Mouse (Mus musculus) erythroblast, embryonic 14.5 days (primary cell): ENCODE data around the gene Igsf11.

Experiments used
- GATA1 ChIP-seq: IDR thresholded peaks from 2 replicates; pipeline ENCODE4 v1.6.1; 2012; ENCODE audit warnings: low read length, inconsistent platforms, mixed read lengths
- TAL1 ChIP-seq: IDR thresholded peaks from 3 replicates; pipeline ENCODE4 v1.6.1; 2012; ENCODE audit warnings: low read length, inconsistent platforms, mixed read lengths

GRCm38 (mm10) chr16:38924940-38925339 lies 32.5 kb downstream of the Igsf11 start:
- TF ChIP-seq TAL1 (no peak), GATA1 (no peak)
